In genomic region chr1:50927077-50927611, GRCm38 (mm10) we compare ENCODE assay signal across 8 mouse cellular contexts. TPM values are rescaled to one million over a fixed set of nuclear protein-coding genes. Genes with fewer than 3 reads are reported as not detected.
A peak's percentile ranks its signal among the peaks of the same experiment; 100 is the strongest.
DNase-seq lines count a peak whose midpoint lies in the region; ATAC-seq lines count a peak whose summit lies in the region.

No protein-coding gene starts in this region.

- no peak overlapping the region for H3K27ac ChIP-seq in liver, embryonic 15.5 days (replicated peaks)
- H3K27ac ChIP-seq in neural tube, embryonic 13.5 days (replicated peaks): peak overlapping the region; percentile 97

- H3K4me2 ChIP-seq in liver, embryonic 15.5 days: peak overlapping the region; percentile 72
- H3K4me2 ChIP-seq in neural tube, embryonic 13.5 days: peak overlapping the region; percentile 84

- ATAC-seq in liver, embryonic 15.5 days (ENCODE audit: insufficient read depth): peak; percentile 64
- ATAC-seq in neural tube, embryonic 13.5 days (ENCODE audit: low read depth): peak; percentile 97

- H3K4me1 ChIP-seq in liver, embryonic 15.5 days (replicated peaks): peaks cover 6% of the 10 kb centered on the region; the same call in 1 of the 2 replicates
- H3K4me1 ChIP-seq in neural tube, embryonic 13.5 days (replicated peaks): peaks cover 35% of the 10 kb centered on the region

- WGBS in liver, embryonic 15.5 days (ENCODE audit: insufficient replicate concordance): under 1% methylated on average over 37 of the region's 37 CpGs
- WGBS in neural tube, embryonic 13.5 days: 0% methylated on average over 37 of the region's 37 CpGs

- DNase-seq in ES-CJ7 (ENCODE audit: low read depth, low spot score): peak; percentile 95
- DNase-seq in cerebellum, adult 8-10 months: peak; percentile 99
- DNase-seq in forelimb bud, embryonic 11.5 days (ENCODE audit: low read depth, low spot score): peak; percentile 85
- peak; percentile 69 to 72 for DNase-seq in heart, postnatal 36 days
- peak; percentile 97 for DNase-seq in layer of hippocampus, adult 11-12 months (ENCODE audit: low spot score)
- peak; percentile 47 for DNase-seq in thymus, postnatal 0 days (ENCODE audit: low spot score)

- H3K4me3 ChIP-seq in liver, embryonic 15.5 days (replicated peaks): peak overlapping the region; percentile 47
- H3K4me3 ChIP-seq in neural tube, embryonic 13.5 days: peak overlapping the region; percentile 70

- H3K36me3 ChIP-seq in liver, embryonic 15.5 days (replicated peaks): no peaks in the 10 kb centered on the region
- H3K36me3 ChIP-seq in neural tube, embryonic 13.5 days: no peaks in the 10 kb centered on the region

- intact Hi-C loops in heart, postnatal 36 days (cut with DNase I): no loop called here

- H3K9ac ChIP-seq in liver, embryonic 15.5 days: no peak overlapping the region
- H3K9ac ChIP-seq in neural tube, embryonic 13.5 days: peak overlapping the region; percentile 86

- H3K9me3 ChIP-seq in liver, embryonic 15.5 days (replicated peaks): no peaks in the 10 kb centered on the region
- H3K9me3 ChIP-seq in neural tube, embryonic 13.5 days: no peaks in the 10 kb centered on the region

- peaks cover 50% of the 10 kb centered on the region for H3K27me3 ChIP-seq in liver, embryonic 15.5 days
- no peaks in the 10 kb centered on the region for H3K27me3 ChIP-seq in neural tube, embryonic 13.5 days

RNA-seq across cellular contexts. Expression of gene Tmeff2, which starts 26.7 kb away (rescaled TPM):
- under 1 TPM; 0.27 to 0.36 TPM for total RNA-seq in heart, postnatal 36 days (2021)
- polyA plus RNA-seq in liver, embryonic 15.5 days (2015; fragmentation: Nextera tagmentation; extraction: Ambion mirVana): 0.91 and 0.96 TPM in 2 replicates
- polyA plus RNA-seq in neural tube, embryonic 13.5 days (2015; fragmentation: Nextera tagmentation; extraction: Ambion mirVana): 127 and 139 TPM in 2 replicates
- 1.3 and 1.4 TPM in 2 replicates for polyA plus RNA-seq in thymus, postnatal 0 days (2015; fragmentation: Nextera tagmentation; extraction: Ambion mirVana)

Comparison
In these comparisons a context has a peak if more than half of its experiments do, and no peak if none do; other contexts are left out.
1. DNase-seq: peak in every context shown above with its lines; median percentile 99 in cerebellum, adult 8-10 months; 97 in layer of hippocampus, adult 11-12 months; 95 in ES-CJ7; 85 in forelimb bud, embryonic 11.5 days; 70 in heart, postnatal 36 days; 47 in thymus, postnatal 0 days.
2. RNA of gene Tmeff2, which starts 26.7 kb away (polyA plus RNA-seq): 127 to 139 TPM in neural tube, embryonic 13.5 days; 1.3 to 1.4 TPM in thymus, postnatal 0 days and 0.91 to 0.96 TPM in liver, embryonic 15.5 days; every median in the first group is over 10 times any median in the second.